Mouse (Mus musculus): Measurements from ENCODE around the gene E130114P18Rik.
A peak's percentile ranks its signal among the peaks of the same experiment; 100 is the strongest.

E130114P18Rik gene

DNA sequence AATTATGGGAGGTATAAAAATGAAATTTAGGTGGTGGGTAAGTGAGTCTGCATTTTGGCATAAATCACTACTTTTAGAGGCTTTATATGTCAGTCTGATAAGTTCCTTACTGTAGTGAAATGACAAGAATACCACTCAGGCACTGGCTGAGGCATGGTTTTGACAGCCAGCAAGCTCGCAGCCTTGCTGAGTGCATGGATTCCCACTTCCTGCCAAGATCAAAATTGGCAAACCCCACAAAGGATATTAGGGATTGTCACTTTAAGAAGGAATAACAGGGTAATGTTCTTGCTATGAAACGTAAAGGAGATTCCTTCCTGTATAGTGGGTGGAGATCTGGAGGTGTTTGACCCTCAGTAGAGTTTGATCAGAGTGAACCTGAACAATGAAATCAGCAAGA lies 27.4 kb upstream of the E130114P18Rik start:
- no peak for DNase-seq (ENCODE audit: low read depth, low spot score)

DNA sequence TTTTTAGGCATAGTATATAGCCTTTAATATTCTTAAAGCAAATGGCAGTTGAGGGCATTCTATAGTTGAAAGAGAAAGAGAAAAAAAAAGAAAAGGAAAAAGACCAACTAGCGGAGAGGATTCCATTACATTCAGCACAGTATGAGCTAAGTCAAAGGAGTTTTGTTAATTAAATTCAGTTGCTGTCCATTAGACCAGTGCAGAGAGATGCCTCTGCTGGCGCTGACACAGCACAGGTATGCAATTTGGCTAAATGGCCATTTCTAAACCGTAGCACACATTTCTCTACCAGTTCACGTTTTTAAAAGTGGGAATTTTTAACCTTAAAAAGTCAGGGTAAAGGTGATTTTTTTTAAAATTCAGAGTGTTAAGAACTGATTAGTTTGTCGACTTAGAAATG lies 26.8 kb upstream of the E130114P18Rik start:
- DNase-seq (ENCODE audit: low read depth, low spot score): no peak

DNA sequence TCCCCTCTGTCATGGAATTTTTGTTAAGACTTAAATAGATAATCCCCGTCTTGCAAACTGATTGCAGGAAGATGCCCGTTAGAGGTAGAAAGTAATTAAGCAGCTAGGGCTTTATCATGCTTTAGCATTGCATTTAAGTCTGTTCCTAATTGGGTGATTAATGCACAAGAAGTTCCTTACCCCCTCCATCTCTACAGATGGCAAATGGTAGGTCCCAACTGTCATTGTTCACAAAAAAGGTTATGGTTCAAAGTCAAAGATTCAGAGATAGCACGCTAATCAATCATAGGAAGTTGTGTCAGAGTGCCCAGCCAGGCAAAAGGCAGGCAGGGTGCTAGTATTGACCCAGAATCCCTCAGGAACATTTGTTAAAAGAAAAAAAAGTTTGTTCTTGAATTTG lies 25.9 kb upstream of the E130114P18Rik start:
- no peak for DNase-seq (ENCODE audit: low read depth, low spot score)

DNA sequence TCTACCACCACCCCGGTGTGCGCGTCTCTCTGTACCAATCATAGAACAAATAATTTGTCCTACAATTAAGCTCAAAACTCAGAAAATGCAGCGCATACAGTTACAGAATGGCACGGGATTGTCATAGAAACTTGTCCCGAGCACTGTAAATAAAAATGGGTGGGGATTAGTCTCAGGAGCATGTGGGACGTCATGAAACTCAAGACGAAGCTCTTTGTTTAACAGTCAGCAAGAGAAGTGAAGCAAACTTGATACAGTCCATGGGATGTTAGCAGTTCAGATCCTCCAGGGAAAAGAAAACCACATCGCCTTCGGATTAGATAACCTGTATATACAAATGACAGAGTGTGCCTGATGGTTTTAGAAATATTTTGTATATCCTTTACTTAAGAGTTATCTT lies 18.6 kb upstream of the E130114P18Rik start:
- DNase-seq (ENCODE audit: low read depth, low spot score): no peak

DNA sequence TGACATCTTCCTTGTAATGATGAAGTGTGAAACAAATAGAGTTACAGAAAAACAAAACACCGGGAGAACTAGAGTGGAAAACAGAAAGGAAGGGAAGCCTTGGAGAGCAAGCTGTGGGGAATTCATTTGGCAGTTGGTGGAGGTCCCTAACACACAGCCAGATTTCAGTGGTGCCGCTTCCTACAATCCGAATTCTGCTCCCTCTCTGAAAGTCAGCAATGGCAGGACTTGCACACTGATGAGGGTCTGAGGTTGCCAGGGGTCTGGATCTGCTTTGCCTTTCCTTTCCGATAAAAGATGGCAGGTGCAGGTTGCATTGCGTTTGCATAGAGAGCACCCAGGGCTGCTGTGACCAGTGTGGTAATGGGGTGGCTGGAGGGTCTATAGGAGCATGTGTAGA lies 18.1 kb upstream of the E130114P18Rik start:
- DNase-seq (ENCODE audit: low read depth, low spot score): no peak

DNA sequence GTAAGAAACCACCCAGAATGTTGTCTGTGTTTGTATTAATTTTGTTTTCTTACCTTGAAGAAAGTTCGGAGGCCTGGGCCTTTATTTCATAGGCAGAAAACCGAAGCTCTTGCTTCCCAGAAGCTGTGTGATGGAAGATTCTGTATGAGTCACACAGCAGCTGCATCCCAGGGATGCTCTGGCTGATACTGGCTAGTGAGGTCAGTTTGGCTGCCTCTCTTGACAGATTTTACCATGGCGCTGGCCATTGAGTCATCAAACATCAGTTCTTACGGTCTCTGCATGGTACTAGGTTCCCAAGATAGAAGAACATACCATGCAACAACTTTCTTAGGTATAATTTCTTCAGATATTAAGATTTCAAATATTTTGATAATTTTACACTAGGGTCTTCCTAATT lies 17.0 kb upstream of the E130114P18Rik start:
- DNase-seq (ENCODE audit: low read depth, low spot score): no peak

DNA sequence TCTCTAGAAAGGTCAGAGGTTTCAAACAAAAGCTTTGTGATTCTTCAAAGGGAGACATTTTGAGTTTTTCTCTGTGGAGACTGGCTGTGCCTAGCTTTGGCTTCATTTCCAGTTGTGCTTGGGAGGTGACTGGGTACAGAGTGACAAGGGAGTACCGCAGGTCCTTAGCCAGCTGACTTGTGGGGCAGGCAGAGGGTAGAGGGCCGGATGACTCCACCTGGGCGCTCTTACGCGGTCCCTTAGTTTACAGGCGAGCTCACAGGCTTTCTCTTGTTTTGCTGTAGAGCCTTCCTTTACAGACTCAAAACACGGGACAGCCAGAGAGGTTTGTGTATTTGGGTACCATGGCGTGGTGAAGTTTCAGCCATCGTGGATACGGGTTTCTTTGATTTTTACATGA lies 16.1 kb upstream of the E130114P18Rik start:
- no peak for DNase-seq (ENCODE audit: low read depth, low spot score)

DNA sequence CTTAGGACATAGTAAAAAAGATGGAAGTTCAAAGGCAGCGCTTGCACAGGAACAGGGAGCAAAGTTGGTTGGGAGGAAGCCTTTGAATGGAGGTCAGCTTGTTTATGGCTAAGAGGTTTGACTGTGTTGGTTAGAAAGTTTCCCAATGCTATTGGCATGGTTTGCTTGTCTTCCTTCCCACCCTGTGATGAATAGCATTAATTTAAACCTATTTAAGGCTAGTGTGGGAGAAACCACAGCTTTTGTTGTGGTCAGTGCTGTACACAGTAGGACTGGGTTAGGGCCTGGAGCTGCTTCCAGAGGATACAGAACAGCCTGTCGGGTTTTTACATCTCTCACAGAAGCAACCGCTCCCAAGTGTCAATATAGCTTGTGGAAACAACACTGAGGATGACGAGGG lies 10.7 kb upstream of the E130114P18Rik start:
- DNase-seq (ENCODE audit: low read depth, low spot score): no peak

DNA sequence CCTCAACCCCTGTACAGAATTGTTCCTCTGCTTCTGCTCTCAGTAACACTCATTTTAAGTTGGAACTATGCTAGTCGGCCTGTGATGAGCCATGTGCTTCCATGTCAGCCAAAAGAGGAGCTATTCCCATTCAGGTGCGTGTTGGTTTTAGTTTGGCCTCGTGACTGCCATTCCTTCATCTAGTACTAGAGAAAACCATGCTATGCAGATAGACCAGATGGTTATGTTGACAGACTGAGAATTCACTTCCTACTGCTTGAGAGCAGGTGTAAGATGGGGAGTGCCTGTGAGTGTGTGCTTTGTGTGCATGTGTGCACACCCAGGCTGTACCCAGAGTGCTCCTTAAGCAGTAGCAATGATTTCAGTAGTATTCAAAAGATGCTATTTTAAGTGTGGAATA lies 9.6 kb upstream of the E130114P18Rik start:
- DNase-seq (ENCODE audit: low read depth, low spot score): no peak

DNA sequence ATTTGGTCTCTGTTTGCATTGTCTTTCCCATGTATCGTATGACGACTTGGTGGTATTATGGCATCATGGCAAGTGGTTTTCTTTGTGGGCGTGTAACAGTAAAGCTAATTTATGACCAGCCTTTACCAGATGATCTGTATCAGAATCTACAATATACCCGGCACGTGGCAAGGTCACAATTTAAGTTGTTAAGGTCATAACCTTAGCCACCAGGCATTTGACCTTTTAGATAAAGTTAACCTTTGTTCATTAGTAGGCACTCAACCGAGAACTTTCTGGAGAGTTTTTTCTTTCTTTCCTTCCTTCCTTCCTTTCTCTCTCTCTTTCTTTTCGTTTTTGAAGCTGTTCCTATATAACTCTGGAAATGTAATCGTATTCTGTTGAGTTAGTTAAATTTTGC lies 8.7 kb upstream of the E130114P18Rik start:
- DNase-seq (ENCODE audit: low read depth, low spot score): no peak

DNA sequence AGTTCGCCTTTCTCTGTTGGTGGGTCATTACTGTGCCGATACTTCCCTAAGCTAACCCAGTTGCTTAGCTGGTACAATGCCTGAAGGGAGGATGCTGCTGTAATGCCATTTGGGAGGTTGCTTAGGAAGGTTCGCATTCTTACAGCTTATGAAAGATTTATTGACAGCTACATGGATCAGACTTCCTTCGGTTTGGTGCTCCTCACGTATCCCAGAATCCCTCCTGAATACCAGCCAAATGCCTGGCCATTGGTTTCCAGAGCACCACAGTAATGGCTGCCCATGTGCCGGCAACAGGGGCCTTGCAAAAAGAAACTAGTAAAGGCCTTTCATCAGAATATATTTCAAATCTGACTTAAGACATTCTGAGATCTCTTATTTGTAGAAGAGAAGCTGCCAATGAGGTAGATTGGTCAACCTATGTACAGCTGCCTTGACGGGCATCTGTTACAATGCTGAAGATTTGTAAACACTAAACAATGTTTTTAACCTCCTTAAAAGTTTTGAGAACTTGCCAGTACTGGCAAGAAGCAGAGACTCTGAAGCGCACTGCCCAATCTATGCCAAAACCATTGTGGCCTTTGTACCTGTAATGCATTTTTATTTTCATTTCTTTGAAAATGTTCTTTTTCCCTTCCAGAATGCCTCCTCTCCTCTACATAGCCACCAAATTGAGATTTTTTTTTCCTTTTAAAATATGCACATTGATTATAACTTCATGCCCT lies 7.8 kb upstream of the E130114P18Rik start:
- DNase-seq (ENCODE audit: low read depth, low spot score): no peak

DNA sequence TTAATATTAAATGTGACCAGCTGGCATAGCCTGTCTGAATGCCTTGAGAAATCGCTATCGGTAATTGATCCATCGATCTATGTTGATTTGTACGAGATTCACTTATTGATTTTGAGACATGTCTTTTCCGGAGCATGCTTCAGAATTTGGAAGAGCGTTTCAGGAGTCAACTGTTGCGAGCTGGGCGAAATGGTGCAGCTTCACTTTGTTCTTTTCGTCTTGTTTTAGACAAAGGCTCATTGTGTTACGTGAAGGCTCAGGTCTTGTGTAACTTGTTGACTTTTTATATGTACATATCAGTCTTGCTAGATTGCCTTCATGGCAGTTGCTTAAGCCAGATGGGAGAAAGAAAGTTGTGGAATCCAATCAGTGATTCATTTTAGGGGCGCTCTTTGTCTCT lies 6.4 kb upstream of the E130114P18Rik start:
- DNase-seq (ENCODE audit: low read depth, low spot score): no peak

DNA sequence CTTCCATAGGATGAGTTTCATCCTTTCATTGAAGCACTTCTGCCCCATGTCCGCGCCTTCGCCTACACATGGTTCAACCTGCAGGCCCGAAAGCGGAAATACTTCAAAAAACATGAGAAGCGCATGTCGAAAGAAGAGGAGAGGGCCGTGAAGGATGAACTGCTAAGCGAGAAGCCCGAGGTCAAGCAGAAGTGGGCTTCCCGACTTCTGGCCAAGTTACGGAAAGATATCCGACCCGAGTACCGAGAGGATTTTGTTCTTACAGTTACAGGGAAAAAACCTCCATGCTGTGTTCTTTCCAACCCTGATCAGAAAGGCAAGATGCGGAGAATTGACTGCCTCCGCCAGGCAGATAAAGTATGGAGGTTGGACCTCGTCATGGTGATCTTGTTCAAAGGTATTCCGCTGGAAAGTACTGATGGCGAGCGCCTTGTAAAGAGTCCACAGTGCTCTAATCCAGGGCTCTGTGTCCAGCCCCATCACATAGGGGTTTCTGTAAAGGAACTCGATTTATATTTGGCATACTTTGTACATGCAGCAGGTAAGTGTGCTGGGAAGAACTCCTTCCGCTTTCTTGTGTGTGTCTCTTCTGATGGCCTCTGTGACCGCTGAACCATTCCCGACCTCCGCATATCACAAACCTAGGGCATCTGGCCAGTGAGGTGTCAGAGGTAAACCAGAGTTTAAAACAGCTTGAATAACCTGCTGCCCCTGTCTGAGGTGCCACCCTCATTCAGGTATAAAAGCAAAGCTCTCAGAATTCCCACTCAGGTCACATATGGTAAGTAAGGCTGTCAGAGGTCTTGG lies 5.4 kb upstream of the E130114P18Rik start:
- DNase-seq (ENCODE audit: low read depth, low spot score): no peak

DNA sequence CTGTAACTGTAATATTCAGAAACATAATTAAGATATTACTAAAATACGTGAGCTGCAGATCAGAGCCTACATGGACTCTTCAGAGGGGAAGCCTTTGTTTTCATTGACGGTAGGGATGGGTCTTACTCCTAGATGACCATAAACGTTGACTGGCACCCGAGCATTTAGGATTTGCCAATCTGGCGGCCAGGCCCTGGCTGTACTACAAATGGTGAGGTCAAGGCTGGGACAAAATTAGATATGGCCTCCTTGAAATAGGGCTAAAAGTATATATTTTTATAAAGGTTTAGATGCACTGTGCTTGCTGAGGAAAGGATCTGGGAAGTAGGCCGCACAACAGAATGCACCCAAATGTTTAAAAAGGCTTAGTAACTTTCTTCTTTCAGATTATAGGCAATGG lies 4.6 kb upstream of the E130114P18Rik start:
- no peak for DNase-seq (ENCODE audit: low read depth, low spot score)

DNA sequence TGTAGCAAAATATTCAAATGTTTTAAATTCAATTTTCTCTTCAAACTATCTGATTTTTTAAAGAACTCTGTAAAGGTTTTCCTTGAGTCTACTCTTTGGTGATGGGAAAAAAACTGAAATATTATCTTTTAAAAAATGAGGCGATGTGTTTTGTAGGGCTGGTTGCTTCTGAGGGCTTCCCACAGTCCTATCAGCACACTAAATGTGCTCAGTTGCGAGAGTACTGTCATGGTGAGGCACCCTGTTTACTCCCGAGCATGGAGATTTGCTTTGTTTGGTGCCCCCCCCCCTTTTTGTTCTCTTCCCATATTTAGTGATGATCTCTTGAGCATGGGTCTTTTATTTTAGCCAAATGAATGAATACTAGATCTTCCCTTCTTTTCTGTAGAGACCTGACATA lies 4.2 kb upstream of the E130114P18Rik start:
- no peak for DNase-seq (ENCODE audit: low read depth, low spot score)

DNA sequence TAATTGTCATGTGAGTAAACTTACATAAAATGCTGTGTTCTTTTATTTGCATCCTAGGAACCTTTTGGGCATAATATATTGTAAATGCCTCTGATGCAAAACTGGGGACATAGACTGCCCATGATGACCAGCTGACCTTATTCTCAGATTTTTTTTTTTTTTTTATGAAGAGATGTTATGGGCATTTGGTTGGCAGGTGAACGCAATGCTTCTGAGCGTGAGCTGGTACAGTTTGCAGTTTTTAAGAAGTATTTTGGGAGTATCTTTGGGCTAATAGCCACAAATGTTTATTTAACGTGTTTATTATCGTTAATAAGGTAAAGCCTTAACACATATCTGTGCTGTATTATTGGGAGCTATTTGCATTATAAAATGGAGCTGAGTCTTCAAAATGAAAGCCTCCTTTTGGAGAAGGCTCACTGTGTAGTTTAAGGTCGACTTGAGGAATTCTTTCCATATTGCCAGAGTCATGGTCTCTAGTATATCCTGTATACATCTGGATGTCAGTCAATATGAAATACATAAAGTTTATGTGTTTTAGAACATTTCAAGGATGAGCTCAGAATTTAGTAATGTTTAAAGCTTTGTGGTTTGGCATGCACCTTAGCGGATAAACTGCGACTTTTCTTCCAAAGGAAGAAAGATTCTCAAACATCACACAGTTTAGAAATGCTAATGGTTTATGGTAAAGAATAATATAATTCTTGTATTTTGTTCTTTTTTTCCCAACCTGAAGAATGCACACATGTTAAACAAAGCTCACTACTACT lies 3.0 kb upstream of the E130114P18Rik start:
- no peak for DNase-seq (ENCODE audit: low read depth, low spot score)

DNA sequence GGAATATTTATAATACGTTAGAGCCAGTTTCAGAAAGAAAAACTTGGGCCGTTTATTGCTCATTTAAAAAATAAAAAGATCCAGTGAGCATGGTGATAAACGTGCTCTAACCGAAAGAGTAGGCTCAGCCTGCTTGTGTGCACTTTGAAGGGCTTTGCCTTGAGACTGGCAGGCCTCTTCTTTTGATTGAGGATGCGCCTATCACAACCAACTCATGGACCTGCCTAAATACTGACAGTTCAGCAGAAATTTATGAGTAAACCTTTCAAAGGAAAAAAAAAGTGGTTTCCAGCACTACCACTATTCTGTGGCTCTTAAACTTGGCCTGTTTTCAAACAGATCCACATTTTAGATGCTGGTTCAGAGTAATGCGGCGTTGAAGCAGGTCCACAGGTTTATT lies 2.1 kb upstream of the E130114P18Rik start:
- DNase-seq (ENCODE audit: low read depth, low spot score): no peak

DNA sequence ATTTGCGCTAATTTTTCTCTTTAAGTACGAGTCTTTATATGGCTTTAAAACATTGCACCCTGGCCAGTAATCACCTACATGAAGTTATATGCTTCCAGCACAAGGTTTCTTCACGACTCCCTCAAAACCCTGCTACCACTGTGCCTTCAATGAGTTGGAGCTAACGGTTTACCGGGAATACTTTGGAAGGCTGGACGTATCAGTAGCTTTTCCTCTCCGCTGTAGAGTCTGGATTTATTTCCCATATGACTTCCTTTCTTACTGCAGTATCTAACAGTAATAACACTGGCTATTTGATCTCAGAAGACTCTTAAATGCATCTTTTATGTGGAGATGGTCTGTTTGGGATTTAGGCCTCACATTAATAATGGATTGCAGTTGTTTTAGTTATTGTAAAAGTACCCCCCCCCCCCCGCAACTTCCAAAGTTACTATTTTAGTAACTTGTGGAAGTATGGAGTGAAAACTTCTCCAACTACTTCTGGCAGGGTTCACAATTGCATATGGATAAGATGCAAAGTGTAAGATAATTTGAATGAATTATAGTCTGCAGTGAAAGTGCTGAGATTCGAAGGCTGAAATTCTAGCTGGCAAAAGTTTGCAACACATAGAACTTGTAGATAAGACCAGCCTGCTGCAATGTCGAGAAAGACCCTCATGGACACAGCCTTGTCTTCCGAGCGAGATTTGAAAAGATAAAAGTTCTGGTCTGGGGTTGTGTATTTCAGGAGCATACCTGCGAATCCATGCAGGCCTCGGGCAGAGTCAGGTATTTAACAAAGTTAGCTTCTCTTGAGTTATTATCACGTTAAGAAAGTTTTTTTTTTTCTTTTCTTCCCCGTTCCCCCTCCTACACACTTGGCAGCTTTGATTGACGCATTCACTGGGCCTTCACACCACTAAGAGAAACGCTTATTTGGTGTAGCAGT lies 1.4 kb upstream of the E130114P18Rik start:
- DNase-seq (ENCODE audit: low read depth, low spot score): no peak

DNA sequence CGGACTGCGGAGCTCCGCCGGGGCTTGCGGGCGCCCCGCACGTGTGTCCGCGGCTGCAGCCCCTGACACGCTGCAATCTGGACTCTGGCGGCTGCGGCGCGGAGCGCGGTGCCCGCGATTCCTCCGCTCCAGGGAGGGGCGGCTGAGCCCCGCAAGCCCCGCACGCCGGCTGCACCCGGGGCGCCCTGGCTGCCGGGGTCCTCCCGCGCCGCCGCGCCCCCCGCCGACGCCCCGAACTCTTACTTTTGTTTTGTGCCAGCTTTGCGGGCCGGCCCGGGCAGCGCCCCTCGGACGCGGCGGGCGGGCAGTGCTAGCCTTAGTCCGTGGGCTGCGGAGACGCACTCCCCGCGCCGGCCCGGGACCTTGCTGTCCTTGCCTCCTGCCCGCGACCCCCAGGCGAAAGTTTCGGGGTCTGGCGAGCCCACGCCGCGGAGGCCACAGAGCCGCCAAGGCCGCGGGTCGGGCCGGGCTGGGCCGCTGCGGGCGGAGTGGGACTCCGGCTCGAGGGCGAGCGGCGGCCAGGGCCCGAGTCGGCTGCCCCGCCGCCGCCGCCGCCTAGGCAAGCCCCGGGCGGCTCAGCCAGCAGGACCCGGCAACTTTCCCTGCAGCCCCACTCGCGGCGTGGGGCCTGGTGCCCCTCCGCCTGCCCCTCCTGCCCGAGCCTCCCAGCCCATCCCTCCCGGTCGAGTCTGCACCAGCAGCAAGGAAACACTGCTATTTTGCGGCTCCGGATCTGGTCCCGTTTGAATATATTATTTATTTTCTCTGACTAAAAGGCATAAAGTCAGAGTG lies 529 bp upstream of the E130114P18Rik start:
- DNase-seq (ENCODE audit: low read depth, low spot score): no peak

DNA sequence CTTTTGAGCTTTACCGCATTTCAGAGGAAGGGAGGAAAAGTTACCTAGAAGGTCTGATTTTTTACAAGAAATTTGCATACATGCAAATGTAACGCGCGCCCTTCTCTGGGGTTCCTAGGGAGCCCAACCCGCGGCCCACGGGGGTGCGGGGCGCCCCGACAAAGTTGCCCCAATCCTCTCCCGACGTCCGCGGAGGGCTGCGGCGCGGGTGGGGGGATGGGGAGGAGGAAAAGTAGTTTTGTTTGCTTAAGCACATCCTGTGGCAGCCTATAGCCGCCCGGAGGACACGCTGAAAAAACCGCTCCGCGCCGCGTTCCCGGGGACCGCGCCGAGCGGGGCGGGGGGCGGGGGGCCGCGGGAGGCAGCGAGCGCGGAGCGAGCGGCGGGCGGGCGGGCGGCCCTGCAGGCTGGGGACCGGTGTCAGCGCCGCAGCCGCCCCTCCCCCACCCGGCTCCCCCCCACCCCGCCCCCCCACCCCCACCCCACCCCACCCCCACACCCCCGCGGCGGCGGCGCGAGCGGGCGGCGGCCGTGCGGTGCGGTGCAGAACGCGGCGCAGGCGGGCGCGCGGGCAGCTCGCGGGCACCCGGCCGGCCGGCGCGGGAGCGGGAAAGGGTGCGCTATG lies 685 bp downstream of the E130114P18Rik start:
- peak; percentile 64 for DNase-seq (ENCODE audit: low read depth, low spot score)
